Mouse (Mus musculus) thymus, postnatal 25 days (tissue): ENCODE measurements around the gene Pde4d.
A peak's percentile ranks its signal among the peaks of the same experiment; 100 is the strongest.

ENCODE experiments used
- DNase-seq: peaks from one replicate; pipeline ENCODE4 v3.0.0; 2022

The Pde4d gene

GRCm38 (mm10) chr13:109437231-109437776 lies 987.6 kb downstream of the Pde4d start:
- DNase-seq, result no peak

- DNase-seq, result no peak
Observed at GRCm38 (mm10) chr13:109439436-109440161, 989.9 kb downstream of the Pde4d start.

- peak; percentile 45 for DNase-seq
Observed at GRCm38 (mm10) chr13:109440331-109440730, 990.6 kb downstream of the Pde4d start.

- DNase-seq, result peak; percentile 77
Observed at GRCm38 (mm10) chr13:109440881-109441280, 991.1 kb downstream of the Pde4d start.

- no peak for DNase-seq
Observed at GRCm38 (mm10) chr13:109441401-109441973, 991.7 kb downstream of the Pde4d start.

GRCm38 (mm10) chr13:109446138-109446537 lies 996.4 kb downstream of the Pde4d start:
- no peak for DNase-seq

- no peak for DNase-seq
Observed at GRCm38 (mm10) chr13:109448121-109448520, 998.4 kb downstream of the Pde4d start.

- DNase-seq, result no peak
Observed at GRCm38 (mm10) chr13:109474344-109474743, 1024.6 kb downstream of the Pde4d start.

GRCm38 (mm10) chr13:109481446-109481845 lies 1031.7 kb downstream of the Pde4d start:
- DNase-seq, result no peak

- no peak for DNase-seq
Observed at GRCm38 (mm10) chr13:109486166-109486565, 1036.4 kb downstream of the Pde4d start.

- no peak for DNase-seq
Observed at GRCm38 (mm10) chr13:109487378-109487777, 1037.6 kb downstream of the Pde4d start.

- DNase-seq, result no peak
Observed at GRCm38 (mm10) chr13:109490853-109491252, 1041.1 kb downstream of the Pde4d start.

GRCm38 (mm10) chr13:109491829-109492228 lies 1042.1 kb downstream of the Pde4d start:
- DNase-seq, result no peak

GRCm38 (mm10) chr13:109500336-109500735 lies 1050.6 kb downstream of the Pde4d start:
- DNase-seq, result no peak

GRCm38 (mm10) chr13:109502796-109503195 lies 1053.0 kb downstream of the Pde4d start:
- DNase-seq, result no peak

GRCm38 (mm10) chr13:109506754-109507153 lies 1057.0 kb downstream of the Pde4d start:
- DNase-seq, result no peak

- DNase-seq, result no peak
Observed at GRCm38 (mm10) chr13:109508472-109508871, 1058.7 kb downstream of the Pde4d start.

GRCm38 (mm10) chr13:109518194-109518593 lies 1068.4 kb downstream of the Pde4d start:
- DNase-seq, result no peak

- no peak for DNase-seq
Observed at GRCm38 (mm10) chr13:109519485-109519884, 1069.7 kb downstream of the Pde4d start.

- DNase-seq, result no peak
Observed at GRCm38 (mm10) chr13:109519966-109520646, 1070.4 kb downstream of the Pde4d start.

GRCm38 (mm10) chr13:109533838-109534523 lies 1084.2 kb downstream of the Pde4d start:
- no peak for DNase-seq

- DNase-seq, result no peak
Observed at GRCm38 (mm10) chr13:109534709-109535284, 1085.0 kb downstream of the Pde4d start.

GRCm38 (mm10) chr13:109536636-109537035 lies 1086.9 kb downstream of the Pde4d start:
- DNase-seq, result no peak
